Mouse (Mus musculus): ENCODE measurements around the gene Tmbim4. TPM values are rescaled to one million over a fixed set of nuclear protein-coding genes. Genes with fewer than 3 reads are reported as not detected.
"Not testable (repeated sequence)": the region's sequence is repeated elsewhere in the genome, so short reads cannot be mapped to it uniquely, and the experiment has no call there.

Gene Tmbim4
- polyA plus RNA-seq, 1 experiment from 2014 or later = 218 TPM

DNA sequence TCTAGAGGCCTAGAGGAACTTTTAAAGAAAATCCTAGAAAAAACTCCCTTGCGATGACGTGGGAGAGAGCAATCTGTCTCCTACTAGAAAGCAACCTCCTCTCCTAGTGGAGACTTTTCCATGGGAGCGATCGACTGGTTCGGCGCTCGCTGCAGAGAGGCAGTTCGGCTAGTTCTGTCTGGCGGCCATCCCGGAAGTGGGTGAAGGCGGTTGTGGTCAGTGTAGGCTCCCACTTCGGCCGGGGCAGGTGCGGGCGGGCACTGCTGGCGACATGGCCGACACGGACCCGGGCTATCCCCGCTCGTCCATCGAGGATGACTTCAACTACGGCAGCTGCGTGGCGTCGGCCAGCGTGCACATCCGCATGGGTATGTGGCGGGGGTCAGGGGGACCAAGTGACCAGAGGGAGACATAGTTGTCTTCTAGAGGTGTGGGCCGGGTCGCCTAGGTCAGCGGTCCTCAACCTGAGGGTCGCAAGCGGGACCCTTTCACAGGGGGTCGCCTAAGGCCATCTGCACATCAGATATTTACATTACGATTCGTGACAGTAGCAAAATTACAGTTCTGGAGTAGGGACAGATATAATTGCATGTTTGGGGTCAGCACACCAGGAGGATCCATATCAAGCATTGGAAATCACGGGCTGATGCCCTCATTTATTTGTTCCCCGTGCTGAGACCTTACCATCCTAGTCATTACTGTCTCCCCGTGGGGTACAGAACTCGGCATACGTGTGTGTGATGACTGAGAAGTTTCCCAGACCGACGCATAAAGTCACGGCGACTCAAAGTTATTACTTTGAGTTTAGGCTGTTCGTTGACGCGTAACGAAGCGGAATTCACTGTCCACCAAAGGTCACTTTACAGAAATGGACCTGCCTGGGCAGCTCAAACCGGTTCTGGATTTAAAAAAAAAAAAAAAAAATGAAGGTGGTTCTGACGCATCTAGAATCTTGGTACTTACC lies 7.5 kb downstream of the Tmbim4 start:
- 2% methylated on average over 53 of the region's 53 CpGs for WGBS
- H3K9me3 ChIP-seq (ENCODE audit: low read length) = peaks cover 6% of the 10 kb centered on the region; the same call in 1 of the 2 replicates
- H3K9ac ChIP-seq (replicated peaks; ENCODE audit: low read length) = peak overlapping the region; percentile 83
- peak overlapping the region; percentile 69 for H3K4me2 ChIP-seq (replicated peaks; ENCODE audit: low read depth, low read length)
- H3K4me3 ChIP-seq (ENCODE audit: low read length) = peak overlapping the region; percentile 91
- peak overlapping the region; percentile 41 for H3K27ac ChIP-seq (ENCODE audit: low read length)
- H3K27me3 ChIP-seq (ENCODE audit: insufficient read depth, low read length) = no peaks in the 10 kb centered on the region
- H3K4me1 ChIP-seq (ENCODE audit: insufficient read depth, low read length) = peaks cover 10% of the 10 kb centered on the region
- ATAC-seq (ENCODE audit: low FRiP score, low TSS enrichment) = peak; percentile 96
- H3K36me3 ChIP-seq (ENCODE audit: insufficient read depth, low read length) = peaks cover 12% of the 10 kb centered on the region; the same call in 1 of the 2 replicates

GRCm38 (mm10) chr10:120209539-120209925 lies 8.1 kb downstream of the Tmbim4 start:
- ATAC-seq (ENCODE audit: low FRiP score, low TSS enrichment) = no peak
- Histone ChIP-seq H3K4me3 (ENCODE audit: low read length) (peak overlapping the region; percentile 91), H3K4me1 (ENCODE audit: insufficient read depth, low read length) (peaks cover 10% of the 10 kb centered on the region), H3K9ac (replicated peaks; ENCODE audit: low read length) (peak overlapping the region; percentile 83), H3K27ac (ENCODE audit: low read length) (peak overlapping the region; percentile 28; the same call in 1 of the 2 replicates), H3K27me3 (ENCODE audit: insufficient read depth, low read length) (no peaks in the 10 kb centered on the region), H3K36me3 (ENCODE audit: insufficient read depth, low read length) (peaks cover 12% of the 10 kb centered on the region; the same call in 1 of the 2 replicates), H3K9me3 (ENCODE audit: low read length) (peaks cover 6% of the 10 kb centered on the region; the same call in 1 of the 2 replicates), H3K4me2 (replicated peaks; ENCODE audit: low read depth, low read length) (peak overlapping the region; percentile 69)
- WGBS = 57% methylated on average over 6 of the region's 6 CpGs

- Histone ChIP-seq H3K27me3 (ENCODE audit: insufficient read depth, low read length) (no peaks in the 10 kb centered on the region), H3K4me1 (ENCODE audit: insufficient read depth, low read length) (peaks cover 10% of the 10 kb centered on the region), H3K36me3 (ENCODE audit: insufficient read depth, low read length) (peaks cover 12% of the 10 kb centered on the region; the same call in 1 of the 2 replicates), H3K27ac (ENCODE audit: low read length) (peak overlapping the region; percentile 28; the same call in 1 of the 2 replicates), H3K9me3 (ENCODE audit: low read length) (peaks cover 6% of the 10 kb centered on the region; the same call in 1 of the 2 replicates), H3K9ac (replicated peaks; ENCODE audit: low read length) (peak overlapping the region; percentile 83; the same call in 1 of the 2 replicates), H3K4me2 (replicated peaks; ENCODE audit: low read depth, low read length) (peak overlapping the region; percentile 69), H3K4me3 (ENCODE audit: low read length) (peak overlapping the region; percentile 91)
- WGBS = 81% methylated on average over 3 of the region's 3 CpGs
- no peak for ATAC-seq (ENCODE audit: low FRiP score, low TSS enrichment)
These were observed 8.7 kb downstream of the Tmbim4 start for GRCm38 (mm10) chr10:120210096-120210495.

GRCm38 (mm10) chr10:120217099-120217498 lies 15.7 kb downstream of the Tmbim4 start:
- not testable (repeated sequence) for H3K4me1 ChIP-seq (ENCODE audit: insufficient read depth, low read length); H3K4me3 ChIP-seq (ENCODE audit: low read length); H3K9me3 ChIP-seq (ENCODE audit: low read length); H3K9ac ChIP-seq (replicated peaks; ENCODE audit: low read length); H3K27me3 ChIP-seq (ENCODE audit: insufficient read depth, low read length); H3K4me2 ChIP-seq (replicated peaks; ENCODE audit: low read depth, low read length); ATAC-seq (ENCODE audit: low FRiP score, low TSS enrichment); H3K27ac ChIP-seq (ENCODE audit: low read length)
- peaks cover 17% of the 10 kb centered on the region; the same call in 1 of the 2 replicates for H3K36me3 ChIP-seq (ENCODE audit: insufficient read depth, low read length)
- 89% methylated on average over 1 of the region's 1 CpGs for WGBS

DNA sequence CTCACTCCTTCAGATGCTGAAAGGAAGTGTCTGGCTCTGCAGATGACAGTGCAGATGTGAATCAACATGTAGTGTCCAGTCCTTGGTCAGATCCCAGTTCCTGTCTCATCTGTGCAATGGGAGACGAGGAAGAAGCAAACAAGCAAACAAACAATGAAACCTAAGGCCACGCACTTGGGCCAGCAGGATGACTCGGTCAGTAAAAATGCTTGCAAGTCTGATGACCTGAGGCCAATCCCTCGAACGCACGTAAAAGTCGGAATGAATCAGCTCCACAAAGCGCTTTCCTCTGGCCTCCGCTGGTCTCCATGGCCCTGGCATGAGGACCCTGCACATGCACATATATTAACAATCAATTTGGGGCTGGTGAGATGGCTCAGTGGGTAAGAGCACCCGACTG lies 17.6 kb downstream of the Tmbim4 start:
- no peak overlapping the region for H3K27ac ChIP-seq (ENCODE audit: low read length)
- H3K4me2 ChIP-seq (replicated peaks; ENCODE audit: low read depth, low read length) = no peak overlapping the region
- ATAC-seq (ENCODE audit: low FRiP score, low TSS enrichment) = no peak
- H3K27me3 ChIP-seq (ENCODE audit: insufficient read depth, low read length) = no peaks in the 10 kb centered on the region
- H3K9me3 ChIP-seq (ENCODE audit: low read length) = no peaks in the 10 kb centered on the region
- WGBS = 86% methylated on average over 10 of the region's 10 CpGs
- H3K4me3 ChIP-seq (ENCODE audit: low read length) = no peak overlapping the region
- H3K9ac ChIP-seq (replicated peaks; ENCODE audit: low read length) = no peak overlapping the region
- no peaks in the 10 kb centered on the region for H3K4me1 ChIP-seq (ENCODE audit: insufficient read depth, low read length)
- H3K36me3 ChIP-seq (ENCODE audit: insufficient read depth, low read length) = peaks cover 17% of the 10 kb centered on the region; the same call in 1 of the 2 replicates

- no peaks in the 10 kb centered on the region for H3K4me1 ChIP-seq (ENCODE audit: insufficient read depth, low read length)
- no peak overlapping the region for H3K9ac ChIP-seq (replicated peaks; ENCODE audit: low read length)
- no peak overlapping the region for H3K27ac ChIP-seq (ENCODE audit: low read length)
- H3K36me3 ChIP-seq (ENCODE audit: insufficient read depth, low read length) = peaks cover 23% of the 10 kb centered on the region; the same call in 1 of the 2 replicates
- 77% methylated on average over 14 of the region's 14 CpGs for WGBS
- no peak overlapping the region for H3K4me2 ChIP-seq (replicated peaks; ENCODE audit: low read depth, low read length)
- H3K4me3 ChIP-seq (ENCODE audit: low read length) = no peak overlapping the region
- H3K27me3 ChIP-seq (ENCODE audit: insufficient read depth, low read length) = no peaks in the 10 kb centered on the region
- peak; percentile 49; the same call in 1 of the 2 replicates for ATAC-seq (ENCODE audit: low FRiP score, low TSS enrichment)
- H3K9me3 ChIP-seq (ENCODE audit: low read length) = no peaks in the 10 kb centered on the region
These were observed 18.4 kb downstream of the Tmbim4 start for GRCm38 (mm10) chr10:120219578-120220359.

DNA sequence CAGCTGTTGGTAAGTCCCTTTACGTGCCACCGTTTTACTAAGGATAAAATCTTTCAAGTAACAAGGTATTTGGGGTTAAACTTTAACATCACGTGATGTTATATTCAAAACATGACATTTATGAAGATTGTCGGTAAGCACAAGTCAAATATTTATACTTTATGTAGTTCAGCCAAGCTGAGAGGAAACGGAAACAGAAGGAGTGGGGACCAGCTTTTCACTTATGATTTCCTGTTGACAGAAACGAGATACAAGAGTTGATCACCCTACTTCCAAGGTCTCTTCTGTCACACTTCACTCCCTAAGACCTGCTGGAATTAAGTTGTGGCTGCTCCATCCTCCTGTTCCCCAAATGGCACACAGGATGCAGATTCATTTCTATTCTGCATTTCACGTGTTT lies 19.4 kb downstream of the Tmbim4 start:
- Histone ChIP-seq H3K9ac (replicated peaks; ENCODE audit: low read length) (no peak overlapping the region), H3K27me3 (ENCODE audit: insufficient read depth, low read length) (no peaks in the 10 kb centered on the region), H3K36me3 (ENCODE audit: insufficient read depth, low read length) (peaks cover 25% of the 10 kb centered on the region; the same call in 1 of the 2 replicates), H3K27ac (ENCODE audit: low read length) (no peak overlapping the region), H3K4me3 (ENCODE audit: low read length) (no peak overlapping the region), H3K4me2 (replicated peaks; ENCODE audit: low read depth, low read length) (no peak overlapping the region), H3K4me1 (ENCODE audit: insufficient read depth, low read length) (no peaks in the 10 kb centered on the region), H3K9me3 (ENCODE audit: low read length) (no peaks in the 10 kb centered on the region)
- WGBS = 70% methylated on average over 7 of the region's 7 CpGs
- ATAC-seq (ENCODE audit: low FRiP score, low TSS enrichment) = no peak

DNA sequence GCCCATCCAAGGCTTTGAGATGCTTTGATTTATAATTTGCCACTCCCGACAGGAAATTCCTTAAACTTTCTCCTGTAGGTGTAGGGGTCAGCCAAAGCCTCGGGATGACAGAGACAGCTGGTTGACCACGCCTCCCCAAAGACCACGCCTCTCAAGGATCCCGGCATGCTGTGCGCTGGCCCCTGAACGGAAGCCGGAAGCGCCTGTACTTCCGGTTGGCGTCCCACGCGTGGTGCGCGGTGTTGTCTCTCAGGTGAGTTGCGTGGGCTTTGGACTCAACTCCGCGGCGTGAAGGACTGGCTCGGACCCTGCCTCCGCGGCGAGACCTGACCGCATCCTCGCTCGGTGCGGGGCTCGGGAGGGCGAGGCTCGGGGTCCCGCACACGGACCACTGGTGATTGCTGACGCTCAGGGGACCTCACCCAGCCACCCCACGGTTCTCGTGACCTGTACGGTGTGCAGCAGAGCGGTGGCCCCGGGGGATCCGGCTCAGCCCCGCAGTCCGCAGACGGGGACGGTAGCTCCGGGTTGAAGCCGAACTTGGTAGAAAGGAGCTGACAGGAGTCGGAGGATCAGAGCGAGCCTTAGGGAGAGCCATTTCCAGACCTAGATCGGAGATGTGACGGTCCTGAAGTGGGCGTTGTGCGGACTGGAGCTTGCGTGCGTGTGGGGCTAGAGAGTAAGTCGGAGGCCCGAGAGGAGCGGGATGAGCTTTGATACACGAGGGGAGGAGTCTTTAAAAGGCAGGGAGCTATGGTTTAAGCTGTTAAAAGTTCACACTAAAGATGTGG lies 25.7 kb downstream of the Tmbim4 start, which contains the start of gene Llph:
Gene Llph, plus strand, starts transcription at position 200 of the 791 bp plus-strand sequence.
- H3K36me3 ChIP-seq (ENCODE audit: insufficient read depth, low read length) = peaks cover 40% of the 10 kb centered on the region
- H3K27me3 ChIP-seq (ENCODE audit: insufficient read depth, low read length) = no peaks in the 10 kb centered on the region
- under 1% methylated on average over 57 of the region's 57 CpGs for WGBS
- H3K27ac ChIP-seq (ENCODE audit: low read length) = peak within 1 kb of the TSS; percentile 64; the same call in 1 of the 2 replicates
- H3K4me1 ChIP-seq (ENCODE audit: insufficient read depth, low read length) = peaks cover 17% of the 10 kb centered on the region; the same call in 1 of the 2 replicates
- no peaks in the 10 kb centered on the region for H3K9me3 ChIP-seq (ENCODE audit: low read length)
- peak within 1 kb of the TSS; percentile 89 for H3K4me2 ChIP-seq (replicated peaks; ENCODE audit: low read depth, low read length)
- ATAC-seq (ENCODE audit: low FRiP score, low TSS enrichment) = peak; percentile 95
- H3K9ac ChIP-seq (replicated peaks; ENCODE audit: low read length) = peak within 1 kb of the TSS; percentile 92
- peak within 1 kb of the TSS; percentile 99 for H3K4me3 ChIP-seq (ENCODE audit: low read length)

- no peak overlapping the region for H3K9ac ChIP-seq (replicated peaks; ENCODE audit: low read length)
- H3K36me3 ChIP-seq (ENCODE audit: insufficient read depth, low read length) = peaks cover 27% of the 10 kb centered on the region
- no peaks in the 10 kb centered on the region for H3K27me3 ChIP-seq (ENCODE audit: insufficient read depth, low read length)
- H3K4me1 ChIP-seq (ENCODE audit: insufficient read depth, low read length) = peaks cover 12% of the 10 kb centered on the region; the same call in 1 of the 2 replicates
- no peak overlapping the region for H3K4me3 ChIP-seq (ENCODE audit: low read length)
- H3K9me3 ChIP-seq (ENCODE audit: low read length) = no peaks in the 10 kb centered on the region
- H3K4me2 ChIP-seq (replicated peaks; ENCODE audit: low read depth, low read length) = no peak overlapping the region
- ATAC-seq (ENCODE audit: low FRiP score, low TSS enrichment) = no peak
- H3K27ac ChIP-seq (ENCODE audit: low read length) = no peak overlapping the region
- 35% methylated on average over 5 of the region's 5 CpGs for WGBS
These were observed 30.3 kb downstream of the Tmbim4 start for GRCm38 (mm10) chr10:120231718-120232117.

Measured in kidney, embryonic 16.5 days (tissue).